Mouse (Mus musculus) ovary, postnatal 10 days (tissue): ENCODE data around the gene Mier3.
"Not testable (repeated sequence)": the region's sequence is repeated elsewhere in the genome, so short reads cannot be mapped to it uniquely, and the experiment has no call there.

Experiments used
- DNase-seq: peaks from one replicate; pipeline ENCODE4 v3.0.0; 2022; ENCODE audit warnings: low spot score

Gene Mier3

DNA sequence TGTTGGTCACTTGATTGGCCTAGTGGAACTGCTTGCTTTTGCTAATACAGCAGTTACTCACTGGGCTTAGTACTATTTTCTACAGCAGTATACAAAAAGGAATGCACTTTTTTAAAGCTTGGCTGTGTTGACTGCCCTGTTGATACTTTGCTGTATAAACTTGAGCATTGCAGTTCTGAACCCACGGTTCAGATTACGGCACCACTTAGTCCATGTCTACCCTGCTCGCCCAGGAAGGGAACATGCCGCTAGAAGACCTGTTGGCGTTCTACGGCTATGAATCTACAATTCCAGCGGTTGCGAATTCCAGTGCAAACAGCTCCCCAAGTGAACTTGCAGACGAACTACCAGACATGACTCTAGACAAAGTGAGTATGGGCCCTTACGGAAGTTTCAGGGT, 22.6 kb downstream of the Mier3 start:
- DNase-seq = no peak

DNA sequence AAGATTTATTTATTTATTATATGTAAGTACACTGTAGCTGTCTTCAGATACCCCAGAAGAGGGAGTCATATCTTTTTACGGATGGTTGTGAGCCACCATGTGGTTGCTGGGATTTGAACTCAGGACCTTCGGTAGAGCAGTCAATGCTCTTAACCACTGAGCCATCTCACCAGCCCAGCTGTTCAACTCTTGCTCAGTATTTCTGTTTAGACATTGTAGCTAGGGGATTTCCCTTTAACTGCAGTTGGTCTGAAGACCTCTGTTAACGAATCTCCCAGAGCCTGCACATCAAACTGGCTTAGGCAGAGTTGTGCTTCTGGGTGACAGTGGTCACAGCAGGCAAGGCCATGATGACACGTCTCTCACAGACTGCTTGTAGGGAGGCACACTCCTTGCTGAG, 23.2 kb downstream of the Mier3 start:
- not testable (repeated sequence) for DNase-seq

DNA sequence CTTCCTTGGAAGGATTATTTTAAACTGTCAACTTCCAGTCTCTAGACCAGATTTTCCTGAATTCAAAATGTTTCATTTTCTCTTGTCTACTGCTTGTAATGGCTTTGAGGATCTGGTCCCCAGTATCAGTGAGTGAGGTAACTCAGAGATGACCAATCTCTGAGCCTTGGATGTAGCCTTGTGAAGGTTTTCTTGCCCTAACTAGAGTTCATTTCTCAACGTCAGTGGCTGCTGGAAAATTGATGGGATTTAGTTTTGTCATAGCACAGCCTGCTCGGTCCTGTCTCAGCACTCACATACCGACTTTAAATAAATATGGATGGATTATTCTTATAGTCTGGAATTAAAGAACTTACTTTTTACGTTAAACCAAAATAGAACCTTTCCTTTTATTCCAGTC, 29.8 kb downstream of the Mier3 start:
- no peak for DNase-seq

DNA sequence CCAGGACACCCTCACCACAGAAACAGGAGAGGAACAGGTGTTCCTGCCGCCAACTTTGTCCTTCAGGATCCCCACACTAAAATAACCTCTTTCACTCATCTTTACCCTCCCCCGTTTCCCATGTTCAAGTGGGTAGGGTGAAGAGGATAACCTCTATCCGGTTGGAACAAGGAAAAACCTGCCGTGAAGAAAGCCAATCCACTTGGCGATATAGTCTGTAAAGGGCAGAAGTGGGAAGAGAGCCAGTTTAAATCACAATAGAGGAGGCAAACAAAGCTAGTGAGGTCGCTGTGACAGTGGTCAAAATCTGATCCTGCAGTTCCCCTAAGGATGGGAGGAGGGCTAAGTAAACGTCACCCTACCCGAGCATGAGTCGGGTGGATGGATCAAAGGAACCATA, 38.9 kb downstream of the Mier3 start:
- DNase-seq = no peak

DNA sequence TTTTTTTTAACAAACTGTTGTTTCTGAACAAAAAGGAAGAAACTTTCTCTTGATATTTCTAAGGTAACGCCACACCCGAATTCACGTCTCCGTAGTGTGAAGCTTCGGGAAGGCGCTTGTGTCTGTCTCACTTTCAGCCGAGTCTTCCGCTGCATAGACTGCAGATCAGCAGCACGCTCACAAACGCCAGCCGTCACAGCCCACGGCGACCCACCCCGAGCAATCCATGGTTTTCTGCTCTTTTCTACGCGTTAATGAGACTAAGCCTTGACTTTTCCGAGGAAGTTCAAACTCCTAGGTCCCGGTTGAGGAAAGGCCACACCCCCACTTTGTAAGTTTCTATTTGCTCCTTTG, 44.0 kb downstream of the Mier3 start:
- DNase-seq = no peak

DNA sequence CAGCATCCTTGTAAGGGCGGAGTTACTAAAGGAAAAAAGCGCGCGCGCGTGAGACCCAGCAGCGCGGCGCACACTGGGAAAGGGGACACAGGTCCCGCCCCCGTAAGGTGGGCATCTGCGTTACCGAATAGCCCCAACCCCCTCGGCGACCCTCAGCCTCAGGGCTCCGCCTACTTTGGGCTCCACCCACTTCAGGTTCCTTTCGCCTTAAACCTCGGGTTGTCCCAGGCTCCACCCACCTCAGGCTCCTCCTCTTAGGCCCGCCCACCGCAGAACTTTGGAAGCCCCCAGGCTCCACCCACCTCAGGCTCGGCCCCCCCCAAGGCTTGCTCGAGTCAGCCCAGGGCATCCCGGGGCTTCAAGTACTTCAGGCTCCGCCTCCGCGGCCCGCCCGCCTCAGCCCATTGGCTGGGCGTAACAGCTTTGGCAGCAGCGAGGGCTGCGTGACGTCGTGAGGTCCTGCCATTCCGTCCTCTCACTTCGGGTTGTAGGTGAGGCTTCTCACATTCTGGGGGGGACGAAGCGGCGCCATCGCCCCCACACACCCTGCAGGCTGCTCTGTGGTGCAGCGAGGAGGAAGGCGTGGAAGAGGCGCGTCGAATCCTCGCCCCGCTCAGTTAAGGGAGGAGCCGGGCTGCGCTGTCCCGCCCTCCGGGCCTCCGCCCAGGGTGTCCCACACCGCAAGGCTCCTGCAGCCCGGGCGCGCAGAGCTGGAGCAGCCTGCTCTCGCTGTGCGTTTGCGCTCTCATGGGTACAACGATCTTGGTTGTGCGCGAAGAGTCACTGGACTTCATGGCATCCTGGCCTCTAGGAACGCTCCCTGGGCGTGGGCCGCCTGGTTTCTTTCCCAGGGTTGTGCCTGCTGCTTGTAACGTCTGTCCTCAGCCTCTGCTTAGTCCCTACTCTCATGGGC, 44.6 kb downstream of the Mier3 start:
- DNase-seq = peak; percentile 84

DNA sequence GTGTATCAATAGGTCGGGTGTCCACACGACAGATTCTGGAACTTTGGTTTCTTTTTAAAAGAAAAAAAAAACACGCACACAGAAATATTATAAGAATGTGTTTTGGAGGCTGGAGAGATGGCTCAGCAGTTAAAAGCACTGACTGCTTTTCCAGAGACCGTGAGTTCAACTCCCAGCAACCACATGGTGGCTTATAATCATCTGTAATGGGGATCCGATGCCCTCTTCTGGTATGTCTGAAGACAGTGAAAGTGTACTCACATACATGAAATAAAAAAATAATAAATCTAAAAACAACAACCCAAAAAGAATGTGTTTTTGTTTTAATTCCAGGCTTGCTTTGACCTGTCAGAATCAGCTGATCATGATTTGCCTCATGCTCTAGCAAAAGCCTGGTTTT, 46.1 kb downstream of the Mier3 start:
- no peak for DNase-seq

DNA sequence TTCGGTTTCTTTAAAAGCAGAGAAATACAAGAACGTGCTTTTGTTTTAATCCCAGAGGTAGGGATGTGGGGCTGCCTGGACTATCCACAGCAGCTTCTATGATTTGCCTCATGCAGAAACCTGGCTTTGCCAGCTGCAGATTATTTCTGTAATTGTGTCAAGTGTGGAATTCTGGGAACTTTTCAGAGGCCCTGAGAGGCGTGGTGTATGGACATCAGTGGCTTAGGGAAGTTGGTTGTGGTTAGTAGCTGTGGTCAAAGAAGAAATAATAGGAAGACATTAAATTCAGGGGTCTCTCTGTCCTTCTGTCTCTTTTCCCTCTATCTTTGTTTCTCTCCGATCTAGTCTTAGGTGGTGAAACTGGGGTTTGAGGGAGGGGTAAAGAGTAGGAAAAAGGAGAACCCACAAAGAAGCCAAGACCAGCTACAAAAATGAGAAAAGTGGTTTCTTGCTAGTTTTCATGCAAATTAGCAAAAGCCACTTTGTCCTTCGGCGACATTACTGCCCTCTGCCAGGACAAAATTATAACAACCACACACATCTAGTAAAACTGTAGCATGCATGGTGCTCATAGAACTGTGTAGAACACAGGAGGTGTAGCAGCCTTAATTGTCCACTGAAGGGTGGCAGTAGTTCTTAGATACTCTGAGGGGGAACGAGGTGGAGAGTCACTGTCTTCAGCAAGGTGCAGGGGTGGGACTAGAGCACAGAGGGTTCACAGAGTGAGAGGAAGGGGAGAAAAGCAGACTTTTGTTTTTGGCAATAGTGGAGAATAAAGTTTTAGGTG, 60.6 kb downstream of the Mier3 start:
- no peak for DNase-seq

DNA sequence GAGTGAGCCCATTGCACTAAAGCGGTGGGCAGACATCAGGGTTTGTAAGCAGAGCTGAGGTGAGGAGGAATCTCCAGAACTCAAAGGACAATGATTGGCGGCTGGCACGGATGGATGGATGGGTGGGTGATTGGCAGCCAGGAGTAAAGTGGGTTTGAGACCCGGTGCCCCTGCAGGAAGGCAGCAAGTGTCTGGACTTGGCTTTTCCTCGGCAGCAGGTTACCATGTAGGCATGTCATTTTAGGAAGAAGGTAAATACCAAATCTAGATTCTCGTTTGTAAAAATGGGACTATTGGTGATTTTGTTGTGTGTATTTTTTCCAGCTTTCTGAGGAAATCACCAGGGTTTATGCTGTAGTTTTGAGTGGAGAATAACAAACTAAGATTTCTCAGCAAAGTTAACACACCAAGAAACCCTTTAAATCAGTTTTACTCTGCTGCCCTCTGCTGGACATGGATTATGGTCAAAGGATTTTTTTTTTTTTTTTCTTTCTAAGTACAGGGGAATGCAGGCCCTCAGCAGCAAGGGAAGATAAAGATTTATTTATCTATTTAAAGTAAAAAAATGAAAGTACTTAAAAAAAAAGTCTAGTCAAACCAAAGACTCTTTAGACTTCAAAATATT, 61.3 kb downstream of the Mier3 start:
- DNase-seq = no peak

DNA sequence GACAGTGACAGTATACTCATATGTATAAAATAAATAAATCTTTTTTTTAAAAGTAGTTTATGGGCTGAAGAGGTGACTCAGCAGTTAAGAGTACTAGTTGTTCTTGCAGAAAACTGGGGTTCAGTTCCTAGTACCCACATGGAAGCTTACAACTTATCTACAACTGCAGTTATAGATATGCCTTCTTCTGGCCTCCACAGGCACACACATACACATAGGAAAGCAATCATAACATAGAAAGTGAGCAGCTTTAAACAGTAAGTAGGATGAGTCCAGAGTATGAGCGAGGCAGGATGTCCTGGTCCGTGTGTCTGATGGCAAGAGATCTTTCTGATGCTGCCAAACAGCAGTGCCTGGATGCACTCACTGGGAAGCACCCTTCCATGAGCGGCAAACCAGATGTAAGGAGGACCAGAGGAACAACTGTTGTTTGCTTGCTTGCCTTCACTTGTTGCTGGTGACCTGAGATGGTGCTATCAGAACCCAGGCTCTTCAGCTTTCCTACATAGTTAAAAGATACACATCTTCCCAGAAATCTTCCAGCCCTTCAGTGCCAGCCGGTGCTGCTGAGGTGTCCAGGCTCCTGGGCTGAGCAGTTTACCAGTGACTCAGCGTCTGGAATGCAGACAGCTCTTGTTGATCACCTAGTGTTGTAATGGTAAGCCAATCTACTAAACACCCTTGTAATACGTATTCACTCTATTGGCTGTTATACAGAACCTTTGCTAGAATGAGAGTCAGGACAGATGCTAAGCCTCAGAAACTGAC, 63.6 kb downstream of the Mier3 start:
- no peak for DNase-seq

DNA sequence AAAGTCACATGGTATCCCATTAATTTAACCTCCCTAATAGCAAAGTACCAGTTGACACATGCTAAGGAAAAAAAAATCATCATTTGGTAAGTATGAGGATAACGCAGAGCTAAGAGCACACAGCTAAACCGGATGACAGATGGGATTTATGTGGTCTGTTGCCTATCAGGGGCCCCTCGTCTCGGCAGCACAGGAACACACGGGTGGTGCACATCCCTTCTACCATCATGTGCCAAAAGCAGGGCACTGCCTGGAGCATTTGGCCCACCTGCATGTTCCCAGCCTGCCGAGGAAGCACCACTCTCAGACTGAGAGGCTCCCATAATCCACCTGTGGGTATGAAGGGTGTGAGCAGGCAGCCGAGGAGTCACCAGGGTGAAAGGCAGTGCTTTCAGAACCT, 64.4 kb downstream of the Mier3 start:
- no peak for DNase-seq

DNA sequence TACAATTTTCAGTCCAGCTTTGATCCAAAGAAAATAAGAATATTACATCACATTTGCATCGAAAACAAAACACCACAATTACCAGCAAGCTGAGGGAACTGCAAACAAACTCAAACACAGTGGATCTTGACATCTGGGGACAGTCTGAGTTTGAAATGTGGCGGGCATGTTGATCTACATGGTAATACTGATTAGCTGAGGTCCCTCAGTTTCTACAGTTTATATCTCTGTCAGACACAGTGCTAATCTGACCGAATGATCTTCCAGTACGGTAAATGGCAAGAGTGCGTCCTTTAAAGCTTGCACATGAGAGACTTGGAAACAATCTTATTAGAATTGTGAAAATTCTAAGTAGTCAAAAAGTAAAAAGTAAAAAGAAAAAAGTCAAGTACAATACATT, 66.1 kb downstream of the Mier3 start:
- DNase-seq = no peak

DNA sequence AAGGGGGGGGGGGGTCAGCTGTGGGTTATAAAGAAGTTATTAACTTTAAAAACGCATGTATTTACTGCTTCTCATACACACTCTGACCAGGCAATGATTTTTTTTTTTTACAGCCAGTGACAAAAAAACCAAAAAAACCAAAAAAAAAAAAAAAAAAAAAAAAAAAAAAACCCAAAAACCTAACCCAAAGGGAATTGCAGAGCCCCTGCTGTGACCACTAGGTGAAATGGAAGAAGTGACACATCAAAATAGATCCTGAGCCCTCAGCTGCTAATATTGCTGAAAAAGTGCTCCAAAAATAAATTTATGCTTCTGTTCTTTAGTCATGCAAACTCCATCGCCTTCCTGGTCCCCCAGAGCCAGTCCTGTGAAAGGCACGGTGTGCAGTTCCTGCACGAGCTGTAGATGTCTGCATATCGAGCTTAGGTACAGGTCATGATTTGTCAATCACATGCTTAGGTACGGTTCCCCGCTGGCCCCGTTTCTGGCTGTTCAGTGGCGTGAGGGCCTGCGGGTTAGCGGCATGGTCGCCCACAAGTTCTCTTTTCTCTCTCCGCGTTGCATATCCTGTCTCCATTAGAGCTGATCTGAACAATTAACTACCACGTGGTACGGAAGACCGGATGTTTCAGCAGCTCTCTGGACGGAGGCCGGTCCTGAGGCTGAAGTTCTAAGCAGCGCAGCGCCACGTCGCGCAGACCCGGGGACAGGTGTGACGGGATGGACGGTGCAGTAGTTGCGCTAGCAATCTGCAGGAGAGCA, 67.7 kb downstream of the Mier3 start:
- DNase-seq = no peak

DNA sequence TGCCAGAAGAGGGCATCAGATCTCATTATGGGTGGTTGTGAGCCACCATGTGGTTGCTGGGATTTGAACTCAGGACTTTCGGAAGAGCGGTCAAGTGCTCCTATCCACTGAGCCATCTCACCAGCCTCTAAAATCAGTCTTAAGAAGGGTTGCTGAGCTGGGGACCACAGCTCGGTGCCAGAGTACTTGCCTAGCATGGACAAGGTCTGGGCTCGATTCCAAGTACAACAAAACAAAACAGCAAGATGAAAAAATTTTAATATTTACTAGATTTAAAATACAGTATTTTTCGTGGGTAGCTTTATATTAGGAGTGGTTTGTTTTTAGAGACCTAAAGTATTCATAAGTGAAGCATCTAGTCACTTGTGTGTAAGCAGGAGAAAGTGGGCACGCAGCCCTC, 72.5 kb downstream of the Mier3 start:
- DNase-seq = no peak

DNA sequence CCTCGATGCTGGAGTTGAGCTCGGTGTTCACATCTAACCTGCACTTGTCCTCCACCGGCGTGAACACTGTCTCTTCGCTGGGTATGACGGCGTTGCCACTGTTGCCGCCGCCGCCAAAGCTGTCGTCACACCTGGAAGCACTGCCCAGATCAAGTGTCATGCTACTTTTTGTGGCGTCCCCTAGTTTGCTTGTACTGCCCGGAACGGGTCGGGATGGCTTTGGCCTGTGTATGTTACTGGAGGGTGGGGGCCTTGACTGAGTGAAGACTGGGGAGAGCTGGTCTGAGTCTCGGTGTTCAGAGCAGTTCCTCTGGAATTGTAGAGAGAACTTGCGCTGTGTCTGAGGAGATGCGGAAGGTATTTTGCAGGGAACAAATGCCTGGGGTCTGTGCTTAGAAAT, 74.6 kb downstream of the Mier3 start:
- DNase-seq = no peak

DNA sequence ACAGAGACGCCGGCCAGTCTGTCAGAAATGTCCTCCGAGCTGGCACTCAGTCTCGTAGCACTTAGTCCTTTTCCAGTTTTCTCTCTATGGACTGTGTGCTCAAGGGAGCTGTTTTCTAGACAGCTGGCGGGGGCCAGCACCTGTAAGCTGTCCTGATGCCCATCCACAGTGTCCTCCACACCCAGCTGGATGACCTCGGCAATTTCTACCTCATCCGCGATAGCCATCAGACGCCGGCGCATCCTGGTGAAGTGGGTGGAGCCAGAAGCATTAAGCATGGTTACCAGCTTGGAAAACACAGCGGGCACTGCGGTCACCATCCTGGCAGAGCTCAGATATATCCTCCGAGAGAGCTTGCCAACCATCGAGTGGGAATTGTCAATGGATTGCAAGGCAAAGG, 75.2 kb downstream of the Mier3 start:
- no peak for DNase-seq

DNA sequence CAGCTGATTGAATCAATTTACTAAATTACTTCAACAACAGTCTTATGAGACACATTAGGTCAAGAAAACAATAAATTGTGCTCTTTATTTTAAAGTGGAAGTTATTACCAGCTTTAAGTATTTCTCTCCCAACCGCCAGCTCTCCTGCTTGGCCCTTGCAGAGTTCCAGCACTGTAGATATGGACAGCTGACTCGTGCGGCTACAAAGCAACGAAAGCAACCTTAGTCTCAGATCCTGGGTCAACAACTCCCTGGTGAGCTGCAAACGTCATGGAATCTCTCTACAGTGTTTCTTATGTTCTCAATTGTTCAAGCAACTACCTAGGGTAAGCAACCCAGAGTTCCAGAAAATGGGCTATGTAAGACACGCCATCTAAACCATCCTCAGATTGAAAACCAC, 76.2 kb downstream of the Mier3 start:
- DNase-seq = no peak

DNA sequence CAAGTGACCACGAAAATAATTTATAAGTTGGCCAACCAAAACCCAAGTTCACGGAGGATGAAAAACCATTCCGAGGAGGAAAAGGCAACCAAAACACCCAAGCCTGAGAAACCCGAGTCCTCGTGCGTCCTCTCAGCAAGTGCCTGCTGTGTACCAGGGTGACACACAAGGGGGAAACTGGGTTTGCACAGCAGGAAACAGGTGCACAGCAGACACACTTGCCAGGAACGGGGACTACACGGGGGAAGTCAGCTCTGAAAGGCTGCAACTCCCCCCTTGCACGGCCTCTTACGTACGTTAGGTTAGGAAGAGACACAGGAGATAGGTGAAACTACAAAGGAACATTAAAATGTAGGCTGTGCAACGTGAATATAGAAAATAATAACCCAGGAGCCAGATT, 81.7 kb downstream of the Mier3 start:
- DNase-seq = no peak
